Mouse (Mus musculus) kidney, adult 18-20 months (tissue): ENCODE data around the gene Mylip.

Experiments used
- DNase-seq: peaks from one replicate; pipeline ENCODE4 v3.0.0; 2021

Mylip gene

GRCm38 (mm10) chr13:45440226-45440625 is 50.7 kb downstream of the Mylip start:
- no peak for DNase-seq

- DNase-seq, result peak; percentile 32
These were observed 52.9 kb downstream of the Mylip start for GRCm38 (mm10) chr13:45442451-45442850.

- DNase-seq, result peak; percentile 15
These were observed 53.5 kb downstream of the Mylip start for GRCm38 (mm10) chr13:45442918-45443535.

- DNase-seq, result no peak
These were observed 54.7 kb downstream of the Mylip start for GRCm38 (mm10) chr13:45444220-45444619.

GRCm38 (mm10) chr13:45444652-45445051 is 55.1 kb downstream of the Mylip start:
- DNase-seq, result no peak

- DNase-seq, result no peak
These were observed 57.1 kb downstream of the Mylip start for GRCm38 (mm10) chr13:45446636-45447035.

GRCm38 (mm10) chr13:45452437-45452836 is 62.9 kb downstream of the Mylip start:
- no peak for DNase-seq

GRCm38 (mm10) chr13:45453033-45453432 is 63.5 kb downstream of the Mylip start:
- no peak for DNase-seq

- no peak for DNase-seq
These were observed 64.5 kb downstream of the Mylip start for GRCm38 (mm10) chr13:45454044-45454443.

GRCm38 (mm10) chr13:45454641-45455040 is 65.1 kb downstream of the Mylip start:
- no peak for DNase-seq

GRCm38 (mm10) chr13:45455108-45455861 is 65.7 kb downstream of the Mylip start:
- DNase-seq, result peak; percentile 77

GRCm38 (mm10) chr13:45455862-45456192 is 66.3 kb downstream of the Mylip start:
- DNase-seq, result no peak

GRCm38 (mm10) chr13:45457459-45457858 is 67.9 kb downstream of the Mylip start:
- no peak for DNase-seq

GRCm38 (mm10) chr13:45460177-45460576 is 70.6 kb downstream of the Mylip start:
- DNase-seq, result no peak

- no peak for DNase-seq
These were observed 71.9 kb downstream of the Mylip start for GRCm38 (mm10) chr13:45461370-45461958.
